Mouse (Mus musculus): Measurements from ENCODE around the gene Kctd14.

Kctd14 gene

GRCm38 (mm10) chr7:97438986-97439385 lies 12.1 kb upstream of the Kctd14 start:
- no peak for DNase-seq (ENCODE audit: low read depth, low spot score)

DNA sequence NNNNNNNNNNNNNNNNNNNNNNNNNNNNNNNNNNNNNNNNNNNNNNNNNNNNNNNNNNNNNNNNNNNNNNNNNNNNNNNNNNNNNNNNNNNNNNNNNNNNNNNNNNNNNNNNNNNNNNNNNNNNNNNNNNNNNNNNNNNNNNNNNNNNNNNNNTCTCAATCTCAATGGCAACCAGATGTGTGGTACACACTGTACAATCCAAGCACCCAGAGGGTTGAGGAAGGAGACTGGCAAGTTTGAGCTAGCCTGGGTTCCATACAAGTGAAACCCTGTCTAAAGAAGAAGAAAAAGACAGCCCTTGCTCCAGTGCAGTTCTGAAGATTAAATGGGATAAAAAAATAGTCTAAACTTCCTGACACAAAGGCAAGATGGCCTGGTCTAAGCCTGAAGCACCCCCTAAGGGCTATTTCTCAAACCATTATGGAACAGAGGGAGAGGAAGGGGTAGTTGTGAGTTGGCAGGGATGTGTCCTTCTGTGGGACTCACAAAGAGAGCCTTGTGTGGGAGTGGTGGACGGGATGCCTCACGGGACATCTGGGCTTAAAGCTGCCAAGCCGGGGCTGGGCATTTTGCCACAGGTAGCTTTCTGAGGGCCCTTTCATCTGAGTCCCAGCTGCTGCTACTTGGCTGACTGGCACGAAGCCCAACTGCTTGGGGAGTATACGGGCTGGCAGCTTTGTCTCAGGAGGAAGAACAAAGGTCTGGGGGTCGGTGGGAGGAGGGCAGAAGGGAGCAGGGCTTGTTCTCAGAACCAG lies 4.8 kb upstream of the Kctd14 start:
- DNase-seq (ENCODE audit: low read depth, low spot score), result no peak

GRCm38 (mm10) chr7:97447050-97447531 lies 4.0 kb upstream of the Kctd14 start:
- DNase-seq (ENCODE audit: low read depth, low spot score), result no peak

GRCm38 (mm10) chr7:97452196-97452595 lies 1.1 kb downstream of the Kctd14 start:
- no peak for DNase-seq (ENCODE audit: low read depth, low spot score)

- peak; percentile 78 for DNase-seq (ENCODE audit: low read depth, low spot score)
Observed at GRCm38 (mm10) chr7:97453141-97453921, 2.2 kb downstream of the Kctd14 start.

DNA sequence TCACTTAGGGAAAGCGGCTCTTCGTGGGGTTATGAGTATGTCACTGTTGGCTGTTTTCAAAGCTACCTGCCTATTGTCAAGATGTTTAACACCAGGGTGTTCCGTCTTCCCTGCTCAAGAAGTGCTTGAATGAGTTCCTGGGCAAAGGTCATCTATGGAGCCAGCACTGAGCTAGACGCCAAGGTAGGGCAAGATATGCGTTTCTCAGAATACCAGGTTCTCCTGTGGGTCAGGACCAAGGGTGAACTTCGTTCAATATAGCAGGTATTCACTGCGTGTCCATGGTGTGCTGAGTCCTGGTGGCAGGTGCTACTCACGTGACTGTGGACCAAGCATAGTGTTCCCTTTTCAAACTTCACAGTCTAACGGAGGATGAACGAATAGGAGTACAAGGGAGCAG lies 3.7 kb downstream of the Kctd14 start:
- DNase-seq (ENCODE audit: low read depth, low spot score), result no peak

DNA sequence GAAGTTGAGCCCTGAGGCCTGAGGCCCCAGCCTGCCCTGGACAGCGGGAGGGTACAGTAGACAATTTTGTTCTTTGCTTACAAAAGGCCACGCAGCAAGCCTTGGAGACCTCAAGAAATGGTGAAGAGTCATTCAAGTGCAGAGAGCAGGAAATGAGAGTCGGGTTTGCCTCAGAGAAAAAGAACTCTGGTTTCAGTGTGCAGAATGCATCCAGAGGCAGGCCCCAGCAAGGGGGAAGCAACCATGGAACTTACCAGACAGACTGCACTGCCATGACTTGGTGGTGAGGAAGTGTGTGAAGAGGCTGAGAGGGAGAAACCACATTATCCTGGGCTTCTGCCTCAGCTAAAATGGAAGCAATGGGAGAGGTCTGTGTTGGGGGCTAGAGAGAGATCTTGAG lies 4.5 kb downstream of the Kctd14 start:
- no peak for DNase-seq (ENCODE audit: low read depth, low spot score)

DNA sequence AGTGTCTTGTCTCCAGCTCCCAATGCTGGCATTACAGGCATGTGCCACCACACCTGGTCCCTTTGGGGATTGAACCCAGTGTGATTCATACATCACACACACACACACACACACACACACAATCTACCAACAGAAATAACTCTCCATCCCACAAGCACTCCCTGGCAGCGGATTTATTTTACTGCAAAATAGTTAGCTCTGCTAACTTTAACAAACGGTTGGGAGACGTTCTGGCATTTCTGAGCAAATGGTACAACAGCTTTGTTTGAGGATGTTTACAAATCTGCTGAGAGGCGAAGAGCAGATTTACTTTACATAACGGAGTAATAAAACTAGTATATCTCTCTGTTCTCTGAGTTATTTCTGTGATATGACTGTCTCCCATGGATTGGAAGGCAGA lies 21.9 kb downstream of the Kctd14 start:
- DNase-seq (ENCODE audit: low read depth, low spot score), result no peak

- DNase-seq (ENCODE audit: low read depth, low spot score), result no peak
Observed at GRCm38 (mm10) chr7:97479349-97479748, 28.2 kb downstream of the Kctd14 start.

- no peak for DNase-seq (ENCODE audit: low read depth, low spot score)
Observed at GRCm38 (mm10) chr7:97480290-97480689, 29.2 kb downstream of the Kctd14 start.

GRCm38 (mm10) chr7:97480821-97481339 lies 29.8 kb downstream of the Kctd14 start, which contains the start of gene Ints4:
TSS of gene Ints4 (plus strand) at chr7:97480956.
- DNase-seq (ENCODE audit: low read depth, low spot score), result peak; percentile 84

DNA sequence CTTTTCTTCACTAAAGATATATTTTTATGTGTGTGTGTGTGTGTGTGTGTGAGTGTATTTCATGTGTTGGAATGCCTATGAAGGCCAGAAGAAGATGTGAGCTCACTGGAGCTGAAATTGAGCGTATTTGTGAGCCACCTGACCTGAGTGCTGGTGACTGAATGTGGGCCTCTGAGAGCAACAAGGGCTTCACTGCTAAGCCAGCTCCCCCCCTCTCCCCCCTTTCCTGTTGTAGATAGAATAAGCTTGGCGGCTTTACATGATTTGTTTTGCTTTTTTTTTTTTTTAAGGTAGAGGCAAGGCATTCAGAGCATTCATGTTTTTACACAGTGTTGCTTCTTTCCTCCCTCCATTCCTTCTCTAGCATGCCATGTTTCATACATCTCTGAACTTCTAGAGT lies 32.3 kb downstream of the Kctd14 start:
- no peak for DNase-seq (ENCODE audit: low read depth, low spot score)

GRCm38 (mm10) chr7:97491157-97491556 lies 40.0 kb downstream of the Kctd14 start:
- DNase-seq (ENCODE audit: low read depth, low spot score), result no peak

DNA sequence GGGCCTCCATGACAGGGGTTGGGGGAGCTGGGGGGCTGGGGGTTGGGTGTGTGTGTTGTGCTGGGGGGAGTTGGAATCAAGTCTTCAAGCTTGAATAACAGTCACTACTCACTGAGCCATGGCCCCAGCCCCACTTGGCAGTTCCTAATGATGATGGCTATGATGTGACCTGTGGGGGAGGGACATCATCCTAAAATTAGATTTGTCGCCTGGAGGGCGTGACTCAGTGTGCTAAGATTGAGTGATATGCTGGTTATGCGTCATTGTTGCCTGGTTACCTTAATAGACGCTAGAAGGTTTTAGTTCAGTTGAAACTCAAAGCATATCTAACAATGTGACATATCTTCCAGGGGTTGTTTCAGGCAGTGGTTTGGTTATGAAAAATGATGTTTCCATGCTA lies 41.3 kb downstream of the Kctd14 start:
- no peak for DNase-seq (ENCODE audit: low read depth, low spot score)

DNA sequence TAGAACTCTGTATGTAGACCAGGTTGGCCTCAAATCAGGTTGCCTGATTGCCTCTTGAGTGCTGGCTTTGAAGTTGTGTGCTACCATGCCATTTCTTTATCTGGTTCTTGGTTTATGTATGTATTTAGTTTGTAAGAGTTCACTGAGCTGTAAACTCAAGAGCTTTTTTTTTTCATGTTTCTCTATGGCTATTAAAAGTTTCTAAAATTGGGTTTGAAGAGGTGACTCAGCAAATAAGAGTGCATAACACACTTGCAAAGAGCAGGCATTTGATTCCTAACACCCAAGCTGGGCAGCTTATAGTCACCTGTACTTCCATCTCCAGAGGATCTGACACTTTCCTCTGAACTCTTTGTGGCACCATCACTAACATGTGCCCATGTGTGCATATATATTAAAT lies 43.9 kb downstream of the Kctd14 start:
- no peak for DNase-seq (ENCODE audit: low read depth, low spot score)

GRCm38 (mm10) chr7:97500555-97501209 lies 49.6 kb downstream of the Kctd14 start:
- DNase-seq (ENCODE audit: low read depth, low spot score), result no peak

Measured in c-Kit-negative CD71-positive TER-119-positive erythroid progenitor cells, embryonic 14.5 days (primary cell).